Mouse (Mus musculus): ENCODE measurements at regions not wholly inside any gene's neighbourhood (a gene's known extent, or its start where the extent isn't known, plus 50 kb on each side); places are given as distances from the start of the nearest gene placed in this dataset.

DNA sequence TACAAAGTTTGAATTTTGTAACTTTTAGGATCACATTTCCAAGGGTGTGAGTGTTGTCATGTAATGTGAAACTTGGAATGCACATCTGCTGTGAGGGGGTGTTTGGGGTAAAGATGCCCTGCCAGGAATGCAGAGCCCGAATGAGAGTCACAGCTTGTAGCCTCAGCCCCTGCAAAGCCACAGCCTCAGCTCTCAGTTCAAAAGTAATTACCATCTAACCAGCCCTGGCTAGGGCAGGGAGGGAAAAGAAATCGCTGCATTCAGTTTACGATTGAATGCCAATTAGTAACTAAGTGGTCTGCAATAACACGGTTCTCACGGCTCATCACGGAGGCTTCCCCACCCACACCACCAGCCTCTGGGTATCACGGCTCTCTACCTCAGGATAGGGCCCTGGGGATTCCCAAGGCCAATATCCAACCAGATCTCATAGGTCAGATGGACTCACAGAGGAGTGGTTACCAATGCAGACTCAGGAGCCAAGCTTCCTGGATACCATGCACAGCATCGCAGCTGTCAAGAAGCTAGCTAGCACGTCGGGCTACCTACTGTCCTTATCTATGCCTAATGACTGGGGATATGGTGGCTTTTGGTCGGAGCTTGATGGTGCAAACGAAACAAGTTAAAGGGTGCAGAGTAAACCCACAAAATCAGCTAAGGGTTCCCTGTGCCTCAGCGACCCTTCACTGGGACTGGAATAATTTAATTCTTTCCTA is 275.0 kb downstream of the Setd4 start:
- Histone ChIP-seq H3K9me3 (replicated peaks) (peaks cover 4% of the 10 kb centered on the region; the same call in 1 of the 2 replicates), H3K4me3 (ENCODE audit: low read depth, low read length) (no peak overlapping the region), H3K36me3 (replicated peaks) (no peaks in the 10 kb centered on the region), H3K27me3 (ENCODE audit: insufficient read depth, low read length) (peaks cover 26% of the 10 kb centered on the region), H3K4me1 (ENCODE audit: insufficient read depth, low read depth, low read length) (no peaks in the 10 kb centered on the region)
- TF ChIP-seq CTCF (IDR thresholded peaks at IDR 0.05; ENCODE audit: low read depth, low read length) (no peak), POLR2AphosphoS5 (IDR thresholded peaks at IDR 0.05; ENCODE audit: insufficient replicate concordance, low read depth, low read length) (no peak), GATA2 (IDR thresholded peaks at IDR 0.05; ENCODE audit: borderline replicate concordance, low read depth, low read length) (no peak), TAL1 (conservative IDR thresholded peaks at IDR 0.05; ENCODE audit: low read depth, low read length) (no peak), GATA1 (IDR thresholded peaks at IDR 0.05; ENCODE audit: borderline replicate concordance, low read length) (no peak)
- ATAC-seq (ENCODE audit: extremely low read depth, insufficient number of reproducible peaks, low FRiP score, poor library complexity, severe bottlenecking) = no peak
- no peak for DNase-seq (ENCODE audit: low spot score)

GRCm38 (mm10) chr16:93324911-93325310 is 279.0 kb downstream of the Setd4 start:
- H3K36me3 ChIP-seq (replicated peaks) = no peaks in the 10 kb centered on the region
- TF ChIP-seq GATA1 (IDR thresholded peaks at IDR 0.05; ENCODE audit: borderline replicate concordance, low read length) (no peak), POLR2AphosphoS5 (IDR thresholded peaks at IDR 0.05; ENCODE audit: insufficient replicate concordance, low read depth, low read length) (no peak), GATA2 (IDR thresholded peaks at IDR 0.05; ENCODE audit: borderline replicate concordance, low read depth, low read length) (no peak), CTCF (IDR thresholded peaks at IDR 0.05; ENCODE audit: low read depth, low read length) (no peak), TAL1 (conservative IDR thresholded peaks at IDR 0.05; ENCODE audit: low read depth, low read length) (no peak)
- ATAC-seq (ENCODE audit: extremely low read depth, insufficient number of reproducible peaks, low FRiP score, poor library complexity, severe bottlenecking) (no peak), DNase-seq (ENCODE audit: low spot score) (no peak)
- H3K27me3 ChIP-seq (ENCODE audit: insufficient read depth, low read length) = peaks cover 43% of the 10 kb centered on the region
- no peak overlapping the region for H3K4me3 ChIP-seq (ENCODE audit: low read depth, low read length)
- peaks cover 4% of the 10 kb centered on the region; the same call in 1 of the 2 replicates for H3K9me3 ChIP-seq (replicated peaks)
- H3K4me1 ChIP-seq (ENCODE audit: insufficient read depth, low read depth, low read length) = no peaks in the 10 kb centered on the region

GRCm38 (mm10) chr16:93323172-93323571 is 280.7 kb downstream of the Setd4 start:
- Histone ChIP-seq H3K4me1 (ENCODE audit: insufficient read depth, low read depth, low read length) (no peaks in the 10 kb centered on the region), H3K27me3 (ENCODE audit: insufficient read depth, low read length) (peaks cover 31% of the 10 kb centered on the region), H3K36me3 (replicated peaks) (no peaks in the 10 kb centered on the region), H3K4me3 (ENCODE audit: low read depth, low read length) (no peak overlapping the region), H3K9me3 (replicated peaks) (peaks cover 4% of the 10 kb centered on the region; the same call in 1 of the 2 replicates)
- TF ChIP-seq GATA1 (IDR thresholded peaks at IDR 0.05; ENCODE audit: borderline replicate concordance, low read length) (no peak), CTCF (IDR thresholded peaks at IDR 0.05; ENCODE audit: low read depth, low read length) (no peak)
- DNase-seq (ENCODE audit: low spot score) (no peak), ATAC-seq (ENCODE audit: extremely low read depth, insufficient number of reproducible peaks, low FRiP score, poor library complexity, severe bottlenecking) (no peak)

GRCm38 (mm10) chr16:93319581-93319980 is 284.3 kb downstream of the Setd4 start:
- no peaks in the 10 kb centered on the region for H3K4me1 ChIP-seq (ENCODE audit: insufficient read depth, low read depth, low read length)
- peaks cover 49% of the 10 kb centered on the region for H3K27me3 ChIP-seq (ENCODE audit: insufficient read depth, low read length)
- H3K36me3 ChIP-seq (replicated peaks) = no peaks in the 10 kb centered on the region
- DNase-seq (ENCODE audit: low spot score) = no peak
- TF ChIP-seq CTCF (IDR thresholded peaks at IDR 0.05; ENCODE audit: low read depth, low read length) = no peak
- TF ChIP-seq TAL1 (conservative IDR thresholded peaks at IDR 0.05; ENCODE audit: low read depth, low read length) = no peak
- no peak for TF ChIP-seq POLR2AphosphoS5 (IDR thresholded peaks at IDR 0.05; ENCODE audit: insufficient replicate concordance, low read depth, low read length)
- H3K4me3 ChIP-seq (ENCODE audit: low read depth, low read length) = no peak overlapping the region
- no peak for ATAC-seq (ENCODE audit: extremely low read depth, insufficient number of reproducible peaks, low FRiP score, poor library complexity, severe bottlenecking)
- H3K9me3 ChIP-seq (replicated peaks) = peaks cover 4% of the 10 kb centered on the region; the same call in 1 of the 2 replicates

DNA sequence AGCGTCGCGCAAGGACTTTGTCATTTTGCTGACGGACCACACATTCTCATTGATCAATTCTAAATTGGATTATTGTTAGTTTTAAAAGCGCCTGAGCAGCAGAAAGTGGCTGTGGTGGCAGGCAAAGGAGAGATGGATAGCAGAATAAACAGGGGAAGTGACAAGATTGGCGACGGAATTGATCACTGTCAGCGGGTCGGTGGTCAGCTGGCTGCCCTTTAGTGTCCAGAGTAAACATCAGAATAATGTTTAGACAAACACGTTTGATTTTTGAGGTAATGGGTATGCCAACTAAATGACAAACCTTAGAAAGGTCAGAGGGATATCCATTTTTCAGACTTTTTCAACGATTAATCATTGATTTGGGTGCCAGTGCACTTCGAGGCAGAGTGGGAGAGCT is 292.2 kb downstream of the Setd4 start:
- ATAC-seq (ENCODE audit: extremely low read depth, insufficient number of reproducible peaks, low FRiP score, poor library complexity, severe bottlenecking) (no peak), DNase-seq (ENCODE audit: low spot score) (no peak)
- H3K27me3 ChIP-seq (ENCODE audit: insufficient read depth, low read length) = peaks cover 36% of the 10 kb centered on the region
- TF ChIP-seq TAL1 (conservative IDR thresholded peaks at IDR 0.05; ENCODE audit: low read depth, low read length) = no peak
- TF ChIP-seq CTCF (IDR thresholded peaks at IDR 0.05; ENCODE audit: low read depth, low read length) = no peak
- no peak for TF ChIP-seq POLR2AphosphoS5 (IDR thresholded peaks at IDR 0.05; ENCODE audit: insufficient replicate concordance, low read depth, low read length)
- TF ChIP-seq GATA2 (IDR thresholded peaks at IDR 0.05; ENCODE audit: borderline replicate concordance, low read depth, low read length) = no peak
- TF ChIP-seq GATA1 (IDR thresholded peaks at IDR 0.05; ENCODE audit: borderline replicate concordance, low read length) = no peak
- H3K36me3 ChIP-seq (replicated peaks) = no peaks in the 10 kb centered on the region
- no peak overlapping the region for H3K4me3 ChIP-seq (ENCODE audit: low read depth, low read length)
- H3K9me3 ChIP-seq (replicated peaks) = peaks cover 12% of the 10 kb centered on the region
- H3K4me1 ChIP-seq (ENCODE audit: insufficient read depth, low read depth, low read length) = no peaks in the 10 kb centered on the region

- no peak for ATAC-seq (ENCODE audit: extremely low read depth, insufficient number of reproducible peaks, low FRiP score, poor library complexity, severe bottlenecking)
- no peak for DNase-seq (ENCODE audit: low spot score)
- no peaks in the 10 kb centered on the region for H3K4me1 ChIP-seq (ENCODE audit: insufficient read depth, low read depth, low read length)
- H3K27me3 ChIP-seq (ENCODE audit: insufficient read depth, low read length) = peaks cover 18% of the 10 kb centered on the region
- H3K36me3 ChIP-seq (replicated peaks) = no peaks in the 10 kb centered on the region
- TF ChIP-seq TAL1 (conservative IDR thresholded peaks at IDR 0.05; ENCODE audit: low read depth, low read length) = no peak
- H3K9me3 ChIP-seq (replicated peaks) = peaks cover 12% of the 10 kb centered on the region
- peak overlapping the region; percentile 33; the same call in 1 of the 2 replicates for H3K4me3 ChIP-seq (ENCODE audit: low read depth, low read length)
These were observed 295.1 kb downstream of the Setd4 start for GRCm38 (mm10) chr16:93308666-93309360.
